Mouse (Mus musculus): Measurements from ENCODE around the gene Bmpr2. TPM values are rescaled to one million over a fixed set of nuclear protein-coding genes. Genes with fewer than 3 reads are reported as not detected.
"Not testable (repeated sequence)": the region's sequence is repeated elsewhere in the genome, so short reads cannot be mapped to it uniquely, and the experiment has no call there.

The Bmpr2 gene
- total RNA-seq (2014; fragmentation: Nextera tagmentation) (4.3 and 5.9 TPM in 2 replicates), total RNA-seq (2017) (8.4 and 9.7 TPM in 2 replicates)

DNA sequence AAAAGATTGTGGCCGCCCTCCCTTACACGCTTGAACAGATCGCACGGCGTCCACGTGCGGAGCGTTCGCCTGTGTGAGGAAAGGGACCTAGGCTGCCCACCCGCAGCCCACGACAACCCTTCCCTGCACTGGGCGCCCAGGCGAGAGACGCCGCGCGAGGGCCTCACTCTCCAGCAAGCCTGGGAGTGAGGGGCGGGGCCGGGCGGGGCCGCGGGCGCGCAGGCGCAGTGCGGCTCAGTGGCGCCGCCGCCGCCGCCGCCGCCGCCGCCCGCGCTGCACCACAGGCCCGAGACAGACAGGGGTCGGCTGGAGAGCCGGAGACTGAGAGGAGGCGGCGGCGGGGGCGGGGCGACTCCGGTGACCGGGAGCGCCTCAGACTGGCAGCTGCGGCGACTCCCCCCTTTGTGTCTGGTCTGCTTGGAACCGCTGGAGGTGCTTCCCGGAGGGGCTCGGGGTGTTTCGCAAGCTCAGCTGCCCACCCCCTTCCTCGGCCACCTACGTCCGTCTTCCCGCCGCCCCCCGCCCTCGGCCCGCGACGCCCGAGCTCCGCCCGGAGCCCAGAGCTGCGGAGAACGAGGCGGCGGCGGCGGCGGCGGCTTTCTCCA, at the start of gene Bmpr2:
TSS of gene Bmpr2 (plus strand) at position 237 of the 605 bp plus-strand sequence.
- ATAC-seq (replicated peaks; ENCODE audit: low FRiP score, low TSS enrichment, poor library complexity, severe bottlenecking), result peak; percentile 77

DNA sequence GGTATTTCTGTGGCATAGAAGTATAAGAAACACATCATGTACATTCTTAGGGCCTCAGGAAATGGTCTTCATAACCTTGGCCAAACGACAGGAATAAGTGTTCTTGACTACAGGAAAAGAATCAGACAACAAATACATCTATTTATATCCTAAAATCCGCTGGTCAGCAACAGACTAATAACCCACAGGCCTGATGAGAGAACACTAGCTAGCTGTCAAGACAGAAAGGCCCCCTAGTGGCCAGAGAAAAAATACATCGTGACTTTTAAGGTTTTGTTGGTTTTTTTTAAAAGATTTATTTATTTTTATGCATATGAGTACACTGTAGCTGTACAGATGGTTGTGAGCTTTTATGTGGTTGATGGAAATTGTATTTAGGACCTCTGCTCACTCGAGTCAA, 43.3 kb upstream of the Bmpr2 start:
- no peak for ATAC-seq (replicated peaks; ENCODE audit: low FRiP score, low TSS enrichment, poor library complexity, severe bottlenecking)

DNA sequence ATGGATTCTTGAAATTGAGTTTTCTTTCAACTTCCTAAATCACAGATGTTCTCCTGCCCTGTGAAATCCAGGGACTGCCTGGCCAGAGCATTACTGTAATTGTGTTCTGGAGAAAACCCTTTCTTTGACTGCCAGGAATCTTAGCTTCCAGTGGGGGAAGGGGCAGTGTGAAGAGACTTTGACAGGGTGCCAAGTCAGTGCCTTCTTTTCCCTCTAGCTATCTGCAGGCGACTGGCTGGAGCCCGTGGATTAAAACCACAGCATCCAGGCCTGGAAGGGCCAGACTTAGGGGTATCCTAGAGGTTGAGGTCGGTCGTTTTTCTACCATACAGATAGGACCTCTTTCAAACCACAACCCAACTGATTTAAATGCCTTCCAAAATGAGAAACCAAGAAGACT, 37.5 kb upstream of the Bmpr2 start:
- ATAC-seq (replicated peaks; ENCODE audit: low FRiP score, low TSS enrichment, poor library complexity, severe bottlenecking), result no peak

DNA sequence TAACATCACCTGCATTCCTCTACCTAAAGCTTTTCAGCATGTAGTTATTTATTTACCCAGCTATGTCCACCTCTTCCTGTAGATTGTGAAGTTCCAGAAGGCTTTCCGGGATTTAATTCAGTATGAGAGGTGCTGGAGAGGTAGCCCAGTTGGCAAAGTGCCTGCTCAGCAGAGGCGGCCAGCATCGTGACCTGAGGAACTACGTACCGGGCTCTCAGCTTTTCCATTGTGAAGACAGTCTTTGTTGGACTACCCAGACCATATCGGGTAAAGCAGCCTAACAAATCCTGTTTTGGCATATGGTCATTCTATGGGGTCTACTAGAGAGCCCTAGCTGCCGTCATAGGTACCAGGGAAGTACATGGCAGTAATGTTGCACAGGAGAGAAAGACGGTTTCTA, 33.1 kb upstream of the Bmpr2 start:
- ATAC-seq (replicated peaks; ENCODE audit: low FRiP score, low TSS enrichment, poor library complexity, severe bottlenecking), result no peak

DNA sequence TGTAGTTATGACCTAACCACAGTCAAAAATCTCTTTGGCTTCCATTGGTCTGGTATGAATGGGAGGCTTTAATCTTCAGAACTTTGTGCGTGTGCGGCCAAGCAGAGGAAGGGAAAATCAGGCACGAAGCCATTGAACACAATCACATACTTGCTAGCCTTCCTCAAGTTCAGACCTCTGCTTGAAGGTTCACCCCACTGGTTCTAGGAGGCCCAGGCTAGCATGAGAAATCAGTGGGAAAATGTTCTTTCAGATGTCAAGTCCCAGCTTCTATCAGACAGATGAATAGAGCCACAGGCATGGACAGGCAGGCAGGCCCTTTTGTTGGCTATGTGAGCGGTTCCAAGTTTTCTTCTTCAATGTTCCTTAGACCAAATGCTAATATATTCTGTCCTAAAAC, 32.5 kb upstream of the Bmpr2 start:
- no peak for ATAC-seq (replicated peaks; ENCODE audit: low FRiP score, low TSS enrichment, poor library complexity, severe bottlenecking)

DNA sequence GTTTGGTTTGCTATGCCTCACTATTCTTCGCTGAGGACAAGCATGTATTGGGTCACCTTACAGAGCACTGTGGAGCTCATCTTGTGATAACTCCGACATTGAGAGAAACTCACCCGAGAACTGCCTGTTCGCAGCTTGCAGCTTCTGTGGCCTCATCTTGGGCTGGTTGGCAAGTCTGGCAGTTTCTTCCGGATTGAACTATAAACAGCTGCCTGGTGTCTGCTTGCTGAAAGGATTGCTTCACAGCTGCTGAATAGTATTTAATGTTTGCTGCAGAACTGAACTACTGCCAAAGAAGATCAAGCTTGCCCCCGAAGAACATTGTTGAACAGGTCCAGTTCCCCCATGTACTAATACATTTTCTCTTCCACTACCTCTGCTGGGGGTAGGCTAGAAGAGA, 29.1 kb upstream of the Bmpr2 start:
- ATAC-seq (replicated peaks; ENCODE audit: low FRiP score, low TSS enrichment, poor library complexity, severe bottlenecking), result no peak

DNA sequence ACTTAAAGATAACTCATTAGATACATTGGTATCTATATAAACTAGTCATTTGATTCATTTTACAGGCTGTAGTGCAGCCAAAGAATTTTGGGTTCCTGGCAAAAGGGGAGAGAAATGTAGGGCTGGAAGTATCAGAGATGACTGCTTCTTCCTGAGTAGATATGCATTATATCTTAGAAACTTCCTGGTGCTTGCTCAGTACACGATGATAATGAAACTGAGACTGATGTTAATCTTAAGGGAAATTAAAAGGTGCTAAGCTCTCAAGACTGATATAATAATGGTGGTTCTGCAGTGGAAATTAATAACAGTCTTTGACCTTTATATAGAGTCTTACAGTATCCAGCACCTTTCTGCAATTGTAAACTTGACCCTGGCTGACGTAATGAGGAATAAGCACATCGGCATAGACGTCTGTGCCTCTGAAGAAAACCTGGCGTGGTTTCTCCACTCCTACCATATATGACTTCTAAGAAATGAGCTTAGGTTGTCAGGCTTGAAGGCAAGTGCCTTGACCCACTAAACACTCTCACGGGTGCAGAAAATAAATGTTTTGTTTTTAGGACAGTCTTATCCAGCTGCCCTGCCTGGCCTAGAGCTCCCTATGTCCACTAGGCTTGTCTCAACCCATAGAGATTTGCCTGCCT, 24.3 kb upstream of the Bmpr2 start:
- no peak; the same call in 1 of the 2 replicates for ATAC-seq (replicated peaks; ENCODE audit: low FRiP score, low TSS enrichment, poor library complexity, severe bottlenecking)

DNA sequence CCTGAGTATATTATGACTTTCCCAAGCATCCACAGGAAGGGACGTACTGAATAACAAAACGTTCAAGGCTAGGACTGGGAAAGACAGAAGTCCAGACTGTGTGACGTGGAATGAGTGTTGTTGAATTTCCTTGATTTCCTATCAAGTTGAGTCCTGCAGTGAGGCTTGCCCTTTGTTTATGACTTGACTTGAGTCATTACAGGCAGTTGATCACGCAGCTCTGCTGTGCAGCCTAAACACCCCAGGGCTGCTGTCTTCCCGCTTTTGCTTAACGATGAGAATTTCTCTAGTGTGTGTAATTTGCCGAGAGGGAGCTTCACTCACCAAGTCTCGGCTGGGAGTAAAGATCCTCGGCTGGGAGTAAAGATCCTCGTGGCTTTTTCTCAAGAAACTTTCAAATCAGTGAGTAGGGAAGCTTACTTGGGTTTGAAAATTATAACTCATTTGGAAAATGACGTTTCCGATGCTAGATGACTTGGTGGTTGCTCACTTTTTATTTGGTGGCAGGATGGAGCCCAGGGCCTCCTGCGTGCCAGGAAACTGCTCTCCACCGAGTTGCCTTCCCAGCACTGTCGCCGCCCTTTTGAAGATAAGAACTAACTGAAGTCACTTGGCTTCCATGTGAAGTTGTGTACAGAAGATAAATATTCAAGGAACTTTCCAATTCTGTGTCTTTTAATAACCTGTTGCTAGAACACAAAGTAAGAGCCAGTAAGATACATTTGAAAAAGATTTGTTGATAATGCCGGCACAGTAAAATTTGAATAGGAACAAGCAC, 23.4 kb upstream of the Bmpr2 start:
- peak; percentile 83 for ATAC-seq (replicated peaks; ENCODE audit: low FRiP score, low TSS enrichment, poor library complexity, severe bottlenecking)

DNA sequence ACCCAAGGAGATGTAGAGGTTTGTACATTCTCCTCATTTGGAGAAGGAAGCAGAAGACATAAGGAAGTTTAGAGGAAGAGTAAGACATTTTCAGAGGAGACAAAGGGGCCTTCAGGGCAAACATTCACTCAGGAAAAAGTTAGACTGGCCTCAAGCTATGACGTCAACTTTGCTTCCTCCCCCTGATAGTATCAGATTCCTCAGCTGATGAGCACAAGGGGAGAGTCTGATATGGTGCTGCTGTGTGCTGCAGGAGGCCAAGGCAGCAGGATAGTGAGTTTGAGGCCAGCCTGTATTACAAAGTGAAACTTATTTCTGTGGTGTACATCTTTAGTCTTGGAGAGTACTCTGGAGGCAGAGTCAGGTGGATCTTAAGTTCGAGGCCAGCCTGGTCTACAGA, 14.2 kb upstream of the Bmpr2 start:
- ATAC-seq (replicated peaks; ENCODE audit: low FRiP score, low TSS enrichment, poor library complexity, severe bottlenecking), result no peak

DNA sequence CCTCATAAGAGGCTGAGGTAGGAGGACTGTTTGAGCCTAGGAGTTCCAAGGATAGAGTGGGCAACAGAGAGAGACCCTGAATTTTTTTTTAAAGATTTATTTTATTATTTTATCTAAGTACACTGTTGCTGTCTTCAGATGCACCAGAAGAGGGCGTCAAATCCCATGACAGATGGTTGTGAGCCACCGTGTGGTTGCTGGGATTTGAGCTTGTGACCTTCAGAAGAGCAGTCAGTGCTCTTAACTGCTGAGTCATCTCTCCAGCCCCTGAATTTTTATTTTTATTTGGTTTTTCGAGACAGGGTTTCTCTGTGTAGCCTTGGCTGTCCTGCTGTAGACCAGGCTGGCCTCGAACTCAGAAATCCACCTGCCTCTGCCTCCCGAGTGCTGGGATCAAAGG, 13.5 kb upstream of the Bmpr2 start:
- ATAC-seq (replicated peaks; ENCODE audit: low FRiP score, low TSS enrichment, poor library complexity, severe bottlenecking), result not testable (repeated sequence)

DNA sequence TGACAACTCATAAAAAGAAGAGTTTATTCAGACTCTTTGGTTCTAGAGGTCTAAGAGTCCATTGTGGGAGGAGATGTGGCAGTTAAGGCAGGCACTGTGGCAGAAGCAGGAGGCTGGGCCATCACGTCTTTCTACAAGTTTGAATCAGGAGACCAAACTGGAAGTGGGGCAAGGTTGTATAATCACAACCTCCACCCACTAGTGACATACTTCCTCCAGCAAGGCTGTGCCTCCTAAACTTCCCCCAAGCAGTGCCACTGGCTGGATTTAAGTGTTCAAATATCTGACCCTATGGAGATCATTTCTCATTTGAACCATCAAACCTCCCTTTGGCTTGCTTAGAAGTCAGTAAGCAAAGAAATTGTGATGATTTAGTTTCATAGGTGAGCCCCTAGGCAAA, 7.9 kb upstream of the Bmpr2 start:
- ATAC-seq (replicated peaks; ENCODE audit: low FRiP score, low TSS enrichment, poor library complexity, severe bottlenecking), result no peak

DNA sequence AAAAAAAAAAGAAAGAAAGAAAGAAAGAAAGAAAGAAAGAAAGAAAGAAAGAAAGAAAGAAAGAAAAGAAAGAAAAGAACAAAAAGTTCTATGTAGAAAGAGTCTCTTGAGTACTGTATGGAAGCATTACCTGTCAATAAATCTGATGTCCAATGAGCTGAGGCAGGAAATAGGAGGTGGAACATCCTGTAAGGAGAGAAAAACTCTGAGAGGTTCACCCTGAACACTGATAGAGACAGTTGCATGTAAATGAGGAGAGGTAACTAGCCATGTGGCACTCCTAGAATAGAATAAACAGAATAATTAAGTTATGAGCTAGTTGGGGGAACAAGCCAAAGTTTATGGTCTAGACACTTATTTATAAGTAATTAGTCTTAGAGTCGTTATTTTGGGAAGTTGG, 4.9 kb upstream of the Bmpr2 start:
- no peak for ATAC-seq (replicated peaks; ENCODE audit: low FRiP score, low TSS enrichment, poor library complexity, severe bottlenecking)

DNA sequence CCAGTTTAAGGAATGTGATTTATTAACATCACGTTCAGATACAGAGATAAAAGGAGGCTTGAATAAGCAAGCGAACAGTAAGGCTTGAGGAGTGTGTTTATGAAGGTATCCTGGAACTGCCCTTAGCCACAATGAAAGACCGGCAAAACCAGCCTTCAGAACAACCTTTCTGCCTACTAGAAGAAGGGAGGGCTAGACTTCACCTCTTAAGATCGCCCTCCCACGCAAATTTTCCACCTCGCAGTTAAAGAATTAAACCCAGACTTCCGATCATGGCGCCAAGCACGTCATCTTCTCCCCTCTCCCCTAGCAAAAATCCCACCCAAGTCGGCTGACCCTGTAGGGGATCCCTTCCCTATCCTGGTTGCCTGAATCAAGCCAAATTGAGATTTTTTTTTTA, 992 bp upstream of the Bmpr2 start:
- no peak for ATAC-seq (replicated peaks; ENCODE audit: low FRiP score, low TSS enrichment, poor library complexity, severe bottlenecking)

DNA sequence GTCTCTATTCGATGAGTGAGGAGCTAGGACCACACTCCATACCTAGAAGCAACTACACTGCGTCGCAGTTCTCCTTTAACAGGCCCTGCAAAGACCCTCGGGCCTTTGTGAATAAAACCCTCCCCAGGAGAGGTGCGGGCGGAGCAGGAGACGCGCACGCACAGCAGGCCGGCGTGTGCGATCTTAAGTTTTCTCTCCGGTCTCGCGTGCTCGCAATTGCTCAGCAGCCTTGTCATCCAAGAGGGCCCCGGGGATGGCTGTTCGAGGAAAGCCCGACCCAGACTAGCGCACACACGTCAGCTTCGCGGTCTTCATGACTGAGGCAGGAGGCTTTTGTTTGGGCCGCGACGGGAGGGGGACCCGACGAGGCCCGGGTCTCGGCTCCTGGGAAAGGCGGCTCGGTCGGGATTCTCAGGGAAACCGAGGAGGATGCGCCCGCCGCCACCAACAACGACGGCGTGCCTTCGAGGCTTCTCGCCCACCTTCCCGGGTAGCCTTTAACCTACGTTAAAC, 493 bp upstream of the Bmpr2 start:
- peak; percentile 55 for ATAC-seq (replicated peaks; ENCODE audit: low FRiP score, low TSS enrichment, poor library complexity, severe bottlenecking)

DNA sequence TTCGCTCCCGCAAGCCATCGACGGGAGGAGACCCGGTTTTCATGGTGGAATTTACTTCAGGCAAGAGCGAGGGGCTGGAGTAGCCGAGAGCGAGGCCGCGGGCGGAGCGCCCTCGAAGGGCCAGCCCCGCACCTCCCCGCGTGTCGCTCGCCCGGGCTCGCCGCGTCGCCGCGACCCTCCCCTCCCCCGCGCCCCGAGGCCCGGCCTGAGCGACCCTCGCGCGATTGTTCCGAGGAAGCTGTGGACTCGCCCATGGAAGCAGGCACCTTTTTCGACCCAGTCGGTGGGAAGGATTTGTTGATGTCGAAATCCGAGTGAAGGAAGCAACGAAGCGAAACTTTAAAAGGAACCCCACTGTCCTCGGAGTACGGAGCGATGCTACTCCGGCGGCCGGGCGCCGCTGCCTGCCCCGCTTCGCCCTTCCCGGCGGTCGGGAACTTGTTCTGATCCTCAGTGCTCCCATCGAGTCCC, 616 bp downstream of the Bmpr2 start:
- ATAC-seq (replicated peaks; ENCODE audit: low FRiP score, low TSS enrichment, poor library complexity, severe bottlenecking), result no peak

DNA sequence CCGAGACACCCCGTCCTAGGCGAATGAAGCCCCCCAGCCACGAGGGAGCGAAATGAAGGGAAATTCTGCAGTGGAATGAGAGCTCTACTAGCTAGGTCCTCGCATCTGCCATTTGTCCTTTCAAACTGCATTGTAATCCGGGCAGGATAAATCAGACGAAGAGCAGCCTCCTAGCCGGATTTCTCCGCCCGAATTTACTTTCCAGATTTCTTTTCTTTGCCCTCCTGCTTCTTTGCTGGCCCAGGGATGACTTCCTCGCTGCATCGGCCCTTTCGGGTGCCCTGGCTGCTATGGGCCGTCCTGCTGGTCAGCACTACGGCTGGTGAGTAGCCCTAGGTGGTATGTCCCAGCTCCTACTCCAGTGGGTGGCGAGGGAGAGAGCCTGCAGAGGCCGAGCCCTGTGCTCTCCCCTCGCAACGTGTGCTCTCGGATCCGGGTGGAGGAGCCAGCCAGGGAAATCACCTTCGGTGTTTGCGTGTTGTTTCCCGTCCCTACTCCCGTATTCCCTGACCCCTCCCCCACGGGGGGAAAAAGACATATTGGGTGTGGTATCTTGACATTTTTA, 1.3 kb downstream of the Bmpr2 start:
- ATAC-seq (replicated peaks; ENCODE audit: low FRiP score, low TSS enrichment, poor library complexity, severe bottlenecking), result peak; percentile 35

DNA sequence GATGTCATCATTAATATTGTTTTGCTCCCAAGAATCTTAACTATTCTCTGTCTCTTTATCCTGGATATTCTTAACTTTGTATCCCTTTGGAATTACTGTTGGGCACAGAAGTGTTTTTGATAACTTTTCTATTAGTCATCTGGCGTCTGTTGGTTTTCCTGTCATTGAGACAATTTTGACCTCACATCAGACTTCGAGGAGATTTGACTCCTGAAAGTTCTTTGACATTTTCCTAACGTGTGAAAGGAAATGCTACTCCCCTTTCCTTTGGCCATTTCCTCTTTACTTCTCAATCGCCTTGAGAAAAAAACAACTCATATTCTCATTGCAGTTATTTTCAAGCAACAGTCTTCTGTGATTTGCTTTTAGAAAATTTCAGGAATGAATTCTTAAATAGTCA, 2.1 kb downstream of the Bmpr2 start:
- ATAC-seq (replicated peaks; ENCODE audit: low FRiP score, low TSS enrichment, poor library complexity, severe bottlenecking), result no peak

DNA sequence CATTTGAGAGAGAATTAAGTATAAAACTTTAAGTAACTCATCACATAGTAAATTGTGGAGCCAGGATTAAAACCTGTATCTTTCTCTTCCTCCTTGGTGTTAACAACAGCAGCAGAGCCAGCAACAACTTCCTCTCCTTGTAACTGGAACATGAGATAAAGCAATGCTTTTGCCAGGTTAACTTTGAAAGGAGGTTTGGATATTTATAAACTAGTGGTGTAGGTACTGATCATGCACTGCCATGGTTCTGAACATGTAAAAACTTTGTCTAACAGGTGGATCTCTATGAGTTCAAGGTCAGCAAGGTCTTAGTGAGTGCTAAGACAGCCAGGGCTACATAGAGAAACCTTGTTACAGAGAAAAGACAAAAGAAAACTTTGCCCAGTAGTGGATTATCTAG, 3.4 kb downstream of the Bmpr2 start:
- no peak for ATAC-seq (replicated peaks; ENCODE audit: low FRiP score, low TSS enrichment, poor library complexity, severe bottlenecking)

DNA sequence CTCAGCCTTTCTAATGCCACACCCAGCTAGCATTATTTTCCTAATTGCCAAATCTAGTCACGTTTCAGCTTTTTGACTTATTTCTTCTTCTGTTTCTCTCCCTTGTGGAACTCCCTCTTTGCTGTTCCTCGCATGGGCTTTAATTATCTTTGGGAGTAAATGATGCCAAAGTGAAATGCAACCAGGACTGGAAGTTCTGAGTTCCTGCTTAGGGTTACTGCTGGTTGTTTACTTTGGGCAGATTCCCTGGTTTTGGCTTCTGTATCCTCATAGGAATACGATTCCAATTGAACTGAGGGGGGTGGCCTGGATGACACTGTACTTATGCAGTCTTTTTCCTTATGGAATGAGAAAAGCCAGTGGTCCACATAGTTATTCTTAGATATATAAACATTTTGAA, 8.7 kb downstream of the Bmpr2 start:
- no peak for ATAC-seq (replicated peaks; ENCODE audit: low FRiP score, low TSS enrichment, poor library complexity, severe bottlenecking)

DNA sequence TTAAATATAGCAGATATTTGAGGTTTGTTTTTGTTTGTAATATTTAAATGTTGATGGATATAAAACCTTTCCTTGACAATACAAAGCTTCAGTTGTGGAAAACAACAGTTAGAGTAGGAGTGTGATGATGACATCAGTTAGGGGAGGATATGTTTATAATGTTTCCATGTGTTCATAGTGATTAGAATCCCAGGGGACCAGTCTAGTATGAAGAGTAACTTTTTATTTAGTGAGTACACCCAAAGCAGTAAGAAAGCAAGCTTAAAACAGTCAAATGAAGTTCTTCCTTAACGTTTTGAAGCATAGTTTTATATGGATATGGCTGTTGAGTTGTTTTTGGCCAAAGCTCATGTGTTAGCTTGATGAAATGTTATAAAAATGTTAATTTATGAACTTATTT, 17.9 kb downstream of the Bmpr2 start:
- no peak for ATAC-seq (replicated peaks; ENCODE audit: low FRiP score, low TSS enrichment, poor library complexity, severe bottlenecking)
